Mouse (Mus musculus) c-Kit-positive CD71-negative TER-119-negative erythroid progenitor cells, embryonic 14.5 days (primary cell): ENCODE results near the gene Onecut1.

Source experiments
- DNase-seq: peaks from one replicate; pipeline ENCODE4 v3.0.0-alpha.2; 2013; ENCODE audit warnings: low read depth

Gene Onecut1

DNA sequence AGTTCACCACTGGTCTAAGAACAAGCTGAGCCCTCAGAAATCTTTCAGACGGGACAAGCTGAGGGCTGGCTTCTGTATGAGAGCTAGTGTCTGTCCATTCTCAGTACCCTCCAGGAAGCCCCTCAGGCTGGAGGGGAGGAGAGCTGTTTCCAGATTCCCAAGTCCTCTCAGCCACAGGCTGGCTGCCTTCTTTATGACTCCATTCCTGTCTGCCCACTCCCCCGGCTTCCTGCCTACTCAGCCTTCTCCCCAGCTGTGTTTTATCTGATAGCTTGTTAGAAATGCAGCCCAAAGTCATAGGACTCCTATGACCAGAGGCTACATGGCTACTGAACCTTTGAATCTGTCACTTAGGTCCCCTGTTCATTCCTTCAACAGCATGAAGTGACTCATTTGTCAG, 50.2 kb downstream of the Onecut1 start:
- DNase-seq, result no peak

DNA sequence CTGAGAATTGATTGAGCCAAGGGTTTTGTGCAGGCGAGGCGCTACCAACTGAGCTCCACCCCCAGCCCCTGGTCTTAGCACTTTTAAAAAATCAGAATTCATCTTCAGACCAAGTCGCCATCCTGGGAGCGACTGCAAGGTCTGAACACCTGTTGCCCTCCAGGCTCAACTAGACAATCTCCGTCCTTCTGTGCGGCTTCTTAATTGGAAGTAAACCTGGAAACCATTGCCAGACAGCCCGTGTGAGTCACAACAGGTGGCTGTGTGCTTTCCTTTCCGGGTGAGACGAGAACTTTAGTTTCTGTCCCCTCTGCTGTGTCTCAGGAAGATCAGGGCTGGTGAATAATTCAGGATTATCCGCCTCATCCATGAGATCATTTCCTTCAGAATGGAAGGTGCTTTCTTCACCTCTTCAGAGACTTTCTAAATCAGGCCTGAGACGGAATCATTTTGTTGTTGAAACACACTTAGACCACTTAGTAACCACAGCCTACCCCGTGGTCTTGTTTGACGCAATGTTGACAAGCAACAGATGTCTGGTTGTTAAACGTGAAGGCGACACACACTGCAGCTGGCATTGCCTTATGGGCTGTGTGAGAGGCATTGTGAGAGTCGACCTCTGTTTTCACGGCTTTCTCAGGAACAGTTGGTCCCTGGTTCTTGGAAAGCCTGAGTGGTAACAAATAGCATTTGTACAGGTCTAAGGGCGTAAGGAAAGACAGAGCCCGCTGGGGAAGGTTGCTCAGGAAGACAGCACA, 51.1 kb downstream of the Onecut1 start:
- no peak for DNase-seq

DNA sequence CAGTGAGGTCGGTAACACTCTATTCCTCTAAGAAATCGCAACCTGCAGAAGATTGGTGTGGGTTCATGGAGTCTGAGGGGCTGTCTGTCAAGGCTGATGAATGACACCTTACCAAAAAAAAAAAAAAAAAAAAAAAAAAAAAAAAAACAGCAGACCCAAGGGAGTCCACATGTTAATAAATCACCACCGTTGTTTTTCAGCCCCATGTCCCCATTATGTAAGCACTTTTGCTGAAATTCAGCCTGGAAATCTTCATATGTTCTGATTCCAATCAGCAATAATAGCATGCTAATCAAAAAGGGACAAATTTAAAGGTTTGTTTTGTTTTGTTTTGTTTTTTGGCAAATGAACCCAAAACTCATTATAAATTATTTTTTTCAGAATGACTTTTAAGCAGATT, 53.9 kb downstream of the Onecut1 start:
- no peak for DNase-seq

DNA sequence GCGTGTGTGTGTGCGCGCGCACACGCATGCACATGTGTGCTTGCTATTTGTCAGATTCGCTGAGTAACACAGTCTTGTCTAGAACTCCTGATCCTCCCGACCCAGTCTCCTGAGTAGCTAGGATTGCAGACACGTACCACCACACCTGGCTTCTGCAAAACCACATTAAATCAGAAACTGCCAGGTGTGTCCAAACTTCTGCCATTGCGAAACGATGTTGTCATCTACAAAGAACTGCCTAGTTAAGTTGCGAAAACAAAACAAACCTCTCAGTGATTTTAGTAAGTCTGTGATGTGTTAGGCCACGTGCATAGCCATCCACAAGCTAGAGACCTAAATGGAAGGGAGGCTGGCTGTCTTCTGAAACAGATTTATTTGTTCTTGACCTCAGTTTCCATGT, 58.7 kb downstream of the Onecut1 start:
- no peak for DNase-seq

DNA sequence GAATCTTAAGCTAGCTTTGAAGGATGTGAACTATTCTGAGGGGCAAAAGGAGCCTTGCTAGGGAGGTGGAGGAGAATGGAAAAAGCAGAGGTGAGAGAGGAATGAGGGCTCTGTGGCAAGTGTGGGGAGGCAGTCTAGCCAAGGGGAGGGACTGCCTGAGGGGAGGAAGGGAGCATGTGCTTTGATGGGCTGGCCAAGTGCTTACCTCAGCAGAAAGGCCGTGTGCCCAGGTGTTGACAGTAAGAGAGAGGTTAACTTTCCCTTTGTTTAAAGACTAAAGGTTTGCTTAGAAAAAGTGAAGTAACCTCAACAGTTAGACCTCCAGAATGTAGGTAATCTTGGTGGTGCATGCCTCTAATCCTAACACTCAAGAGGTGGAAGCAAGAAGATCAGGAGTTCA, 59.7 kb downstream of the Onecut1 start:
- no peak for DNase-seq

DNA sequence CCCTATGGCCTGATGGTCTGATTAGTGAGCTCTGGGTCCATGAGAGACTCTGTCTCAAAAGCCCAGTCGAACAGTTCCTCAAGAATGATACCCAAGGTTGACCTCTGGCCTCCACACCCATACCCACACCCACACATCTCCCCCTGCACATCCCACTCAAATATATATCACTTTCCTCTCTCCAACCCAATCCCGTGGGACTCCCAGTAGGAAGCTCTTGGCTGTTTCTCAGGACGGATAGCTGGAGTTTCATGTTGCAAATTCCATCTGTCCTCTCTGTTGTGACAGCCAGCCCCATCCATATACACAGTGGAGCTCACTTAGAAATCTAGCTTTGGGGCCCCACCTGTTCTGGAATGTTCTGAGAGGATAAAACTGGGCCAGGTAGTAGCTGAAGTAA, 61.2 kb downstream of the Onecut1 start:
- no peak for DNase-seq

DNA sequence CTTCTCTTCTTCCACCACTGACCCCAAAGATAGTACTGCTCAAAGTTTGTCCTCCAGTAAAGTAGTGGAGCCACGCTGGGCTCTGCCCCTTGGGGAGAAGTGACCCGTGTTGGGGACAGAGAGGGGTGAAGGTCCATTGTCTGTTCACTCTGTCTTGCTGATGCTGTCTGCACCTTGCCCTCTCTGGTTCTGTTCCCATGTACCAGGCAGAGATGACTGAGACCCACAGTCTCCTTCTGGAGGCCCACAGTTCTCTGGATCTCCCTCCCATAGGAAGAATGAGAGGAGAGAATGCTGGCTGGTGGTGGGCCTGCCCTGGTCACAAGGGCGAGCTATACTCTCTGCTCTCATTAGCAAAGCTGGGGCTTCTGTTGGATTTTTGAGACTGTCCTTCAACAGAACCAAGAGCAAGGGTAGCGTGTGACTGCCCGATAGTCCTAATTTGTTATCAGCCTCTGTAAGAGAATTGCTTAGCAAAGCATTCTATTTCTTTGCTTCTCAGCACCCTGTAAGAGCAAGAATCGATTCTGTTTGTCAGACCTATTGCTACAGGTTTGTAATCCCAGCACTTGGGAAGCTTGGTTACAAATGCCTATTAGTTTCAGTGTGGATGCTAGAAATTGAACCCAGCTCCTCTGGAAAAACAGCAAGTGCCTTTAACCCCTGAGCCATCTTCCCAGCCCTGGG, 61.7 kb downstream of the Onecut1 start:
- DNase-seq, result no peak

DNA sequence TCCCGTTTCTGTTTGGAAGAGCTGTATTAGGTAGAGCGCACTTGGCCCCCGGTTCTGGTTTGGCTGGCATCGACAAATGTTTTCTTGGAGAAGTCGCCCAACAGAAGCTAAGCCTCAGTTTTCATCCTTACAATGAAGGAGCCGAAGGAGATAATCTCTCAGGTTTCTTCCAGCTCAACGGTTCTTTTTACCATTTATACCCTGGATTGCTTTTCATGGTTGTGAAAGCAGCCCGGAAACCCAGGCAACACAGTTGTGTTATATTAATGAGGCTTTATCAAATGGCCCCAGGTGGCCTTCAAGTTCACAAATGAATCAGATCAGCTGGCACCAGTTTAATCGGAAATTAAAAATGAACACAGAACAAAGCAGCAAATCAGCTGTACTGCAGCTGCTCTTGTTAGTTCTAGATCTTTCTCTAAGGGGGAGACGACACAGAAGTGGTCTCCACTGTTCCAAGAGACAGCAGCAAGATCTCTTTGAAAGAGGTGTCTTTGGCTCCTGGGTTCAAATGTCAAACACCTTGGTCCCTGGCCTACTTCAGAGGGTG, 63.6 kb downstream of the Onecut1 start:
- no peak for DNase-seq

DNA sequence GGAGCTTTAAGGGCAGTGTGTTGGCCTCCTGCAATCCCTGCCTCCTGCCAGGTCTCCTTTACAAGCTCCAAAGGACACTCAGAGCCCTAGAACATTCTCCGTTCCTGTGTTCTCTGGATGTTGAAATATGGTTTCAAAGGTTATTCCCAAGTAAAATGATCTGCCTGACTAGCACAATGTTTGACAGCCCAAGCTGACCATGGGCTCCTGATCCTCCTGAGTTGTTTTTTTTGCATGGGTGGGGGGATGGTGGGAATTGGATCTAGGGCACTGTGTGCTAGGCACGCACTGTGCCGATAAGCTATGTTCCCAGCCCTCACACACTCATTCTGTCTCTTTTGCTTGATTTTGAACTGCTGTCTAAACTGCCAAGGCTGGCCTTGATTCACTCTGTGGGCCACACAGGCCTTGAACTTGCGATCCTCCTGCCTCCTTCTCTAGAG, 68.3 kb downstream of the Onecut1 start:
- no peak for DNase-seq

DNA sequence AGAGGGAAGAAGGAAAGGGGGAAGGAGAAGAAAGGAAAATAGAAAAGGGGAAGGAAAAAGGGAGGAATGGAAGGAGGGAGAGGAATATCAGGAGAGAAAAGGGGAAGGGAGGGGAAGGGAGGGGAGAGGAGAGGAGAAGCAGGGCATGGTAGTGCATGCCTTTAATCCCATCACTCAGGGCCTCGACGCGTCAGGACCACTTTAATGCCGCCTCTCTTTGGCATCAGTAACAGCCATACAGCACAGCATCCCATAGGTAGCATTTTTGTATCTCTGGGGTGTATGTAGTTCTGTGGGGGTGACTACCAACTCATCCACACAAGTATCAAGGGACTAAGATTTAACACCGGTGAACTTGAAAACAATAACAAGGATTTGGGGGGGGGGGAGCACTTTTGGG, 68.9 kb downstream of the Onecut1 start:
- DNase-seq, result no peak

DNA sequence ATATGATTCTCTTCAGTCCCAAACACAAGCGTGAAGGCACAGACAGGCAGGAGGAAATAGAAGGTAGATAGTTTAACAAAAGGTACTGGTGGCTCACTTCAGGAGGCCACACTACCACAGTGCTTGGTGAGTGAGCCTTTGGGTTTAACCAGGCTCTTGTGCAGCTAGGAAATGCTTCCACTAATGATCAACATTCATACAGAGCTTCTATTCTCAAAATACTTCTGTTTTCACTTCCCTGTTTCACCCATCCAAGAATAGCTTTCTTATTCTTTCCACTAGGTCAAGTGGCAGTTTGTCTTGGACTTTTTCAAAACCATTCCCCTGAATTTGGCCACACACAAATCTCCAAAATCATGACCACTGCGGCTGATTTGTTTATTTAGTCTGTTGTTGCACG, 73.6 kb downstream of the Onecut1 start:
- no peak for DNase-seq

DNA sequence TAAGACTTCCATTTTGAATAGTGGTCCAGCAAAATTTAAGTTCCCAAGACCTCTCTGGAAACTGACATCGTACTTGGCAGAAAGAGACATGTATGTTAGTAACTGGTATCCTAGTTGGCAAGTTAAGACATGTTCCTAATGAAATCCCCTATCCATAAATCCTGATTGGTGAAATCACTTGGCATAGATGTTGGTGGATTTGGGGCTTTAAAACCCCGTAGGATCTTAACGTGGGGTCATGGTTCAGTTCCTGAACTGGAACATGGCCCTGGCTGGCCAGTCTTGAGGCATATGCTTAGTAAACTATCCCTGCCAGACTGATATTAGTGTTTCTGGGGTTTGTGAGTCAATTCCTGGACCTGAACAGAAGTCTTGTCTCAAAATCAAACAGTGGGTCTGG, 76.0 kb downstream of the Onecut1 start:
- DNase-seq, result no peak

DNA sequence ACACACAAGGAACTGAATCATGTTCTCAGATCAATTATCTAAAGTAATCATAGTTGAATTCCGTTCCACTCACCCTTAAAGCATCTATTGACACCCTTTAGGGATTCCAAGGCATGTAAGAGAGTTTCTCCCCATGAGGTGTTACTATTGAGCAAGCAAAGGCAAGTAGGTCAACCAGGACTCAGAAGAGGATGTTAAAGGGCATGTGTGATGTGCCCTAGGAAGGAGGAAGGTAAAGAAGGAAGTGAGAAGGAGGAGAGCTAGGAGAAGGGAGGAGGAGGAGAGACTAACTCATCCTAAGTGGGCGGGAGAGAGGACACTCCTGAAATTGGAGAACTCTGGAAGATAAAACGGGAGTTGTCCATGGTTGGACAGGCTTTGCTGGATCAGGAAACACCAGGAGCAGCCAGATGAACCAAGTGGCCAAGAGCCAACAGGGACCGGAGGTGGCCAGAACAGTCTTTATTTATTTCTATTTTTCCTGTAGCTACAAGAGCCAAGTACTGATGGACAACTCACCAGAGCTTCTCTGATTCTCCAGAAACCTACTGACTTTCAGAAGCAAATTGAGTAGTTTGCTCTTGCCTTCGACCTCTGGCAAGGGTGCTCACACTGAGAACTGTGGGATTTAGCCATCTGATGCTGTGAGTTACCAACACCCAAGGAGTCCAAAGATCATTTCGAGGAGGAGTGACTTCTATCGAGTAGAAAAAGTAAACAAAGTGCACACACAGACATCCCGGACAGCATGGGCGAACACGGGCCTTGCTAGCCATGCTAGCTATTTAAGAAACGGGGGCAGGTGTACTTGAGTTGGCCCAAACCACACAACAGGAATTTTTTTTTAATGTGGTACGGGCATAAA, 77.2 kb downstream of the Onecut1 start:
- DNase-seq, result no peak
